Mouse (Mus musculus) intestine, embryonic 15.5 days (tissue): ENCODE results near the gene 1700125H20Rik. TPM values are rescaled to one million over a fixed set of nuclear protein-coding genes. Genes with fewer than 3 reads are reported as not detected.

Source experiments
- ATAC-seq: fragments of 200-750 bp; cut with Nextera tagmentation; 2 replicates; pipeline ENCODE4 v1.8.0; 2017; ENCODE audit warnings: moderate TSS enrichment, moderate library complexity
- H3K27ac ChIP-seq: fragments of 300-500 bp; sonication (generic); 2 replicates; pipeline ENCODE4 v1.5.1; 2015; ENCODE audit warnings: mild to moderate bottlenecking, inconsistent platforms
- H3K27me3 ChIP-seq: fragments of 300-500 bp; sonication (generic); replicated peaks from 2 replicates; pipeline ENCODE4 v1.6.1; 2015; ENCODE audit warnings: inconsistent platforms
- H3K36me3 ChIP-seq: fragments of 300-500 bp; sonication (generic); 2 replicates; pipeline ENCODE4 v1.6.1; 2015; ENCODE audit warnings: inconsistent platforms
- H3K4me1 ChIP-seq: fragments of 300-500 bp; sonication (generic); replicated peaks from 2 replicates; pipeline ENCODE4 v1.6.1; 2015; ENCODE audit warnings: inconsistent platforms
- H3K4me2 ChIP-seq: fragments of 300-500 bp; sonication (generic); replicated peaks from 2 replicates; pipeline ENCODE4 v1.6.1; 2015; ENCODE audit warnings: mild to moderate bottlenecking, inconsistent platforms
- H3K4me3 ChIP-seq: fragments of 300-500 bp; sonication (generic); replicated peaks from 2 replicates; pipeline ENCODE4 v1.5.1; 2015; ENCODE audit warnings: inconsistent platforms
- H3K9ac ChIP-seq: fragments of 300-500 bp; sonication (generic); 2 replicates; pipeline ENCODE4 v1.6.1; 2015; ENCODE audit warnings: inconsistent platforms
- H3K9me3 ChIP-seq: fragments of 300-500 bp; sonication (generic); 2 replicates; pipeline ENCODE4 v1.6.1; 2016; ENCODE audit warnings: inconsistent platforms
- WGBS: fragments of 180-500 bp; shearing (Covaris S2); methylation state at CpG from one replicate; pipeline ENCODE4 v1.1.7; 2015; 5-methylcytosine and 5-hydroxymethylcytosine counted together
- polyA plus RNA-seq: library from polyadenylated mRNA; unstranded; fragments of >200 nt; fragmentation: Nextera tagmentation; extraction: Ambion mirVana; gene quantifications from 2 replicates; pipeline ENCODE4 v1.2.1, GENCODE M21; 2015

The 1700125H20Rik gene
- polyA plus RNA-seq, 1 experiment from 2014 or later: not detected

DNA sequence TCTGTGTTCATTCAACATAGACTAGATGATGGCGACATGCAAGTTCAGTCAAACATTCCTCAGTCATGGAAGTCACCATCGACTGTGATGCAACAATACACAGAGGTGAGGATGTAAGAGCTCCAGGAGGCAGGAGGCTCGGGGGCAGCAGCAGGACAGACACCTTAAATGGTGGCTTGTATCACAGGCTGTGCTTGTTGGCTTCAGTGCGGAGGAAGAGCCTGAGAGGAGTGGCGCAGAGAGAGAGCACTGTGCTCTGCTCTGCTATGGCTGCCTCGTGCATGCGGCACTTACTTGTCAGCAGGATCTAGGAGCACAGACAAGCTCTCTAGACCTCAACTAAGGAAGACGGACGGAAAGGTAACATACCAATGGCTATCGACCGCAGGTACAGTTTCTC, 24.0 kb downstream of the 1700125H20Rik start:
- Histone ChIP-seq H3K27ac (no peak overlapping the region), H3K9ac (no peak overlapping the region), H3K27me3 (no peaks in the 10 kb centered on the region), H3K4me3 (no peak overlapping the region), H3K9me3 (no peaks in the 10 kb centered on the region), H3K36me3 (peaks cover 43% of the 10 kb centered on the region), H3K4me2 (no peak overlapping the region), H3K4me1 (no peaks in the 10 kb centered on the region)
- ATAC-seq: no peak
- WGBS: 95% methylated on average over 11 of the region's 11 CpGs

- no peaks in the 10 kb centered on the region for H3K27me3 ChIP-seq
- no peak overlapping the region for H3K4me2 ChIP-seq
- no peak overlapping the region for H3K4me3 ChIP-seq
- no peak for ATAC-seq
- H3K36me3 ChIP-seq: peaks cover 45% of the 10 kb centered on the region
- WGBS: 88% methylated on average over 9 of the region's 9 CpGs
- no peaks in the 10 kb centered on the region for H3K4me1 ChIP-seq
- H3K9ac ChIP-seq: no peak overlapping the region
- no peak overlapping the region for H3K27ac ChIP-seq
- H3K9me3 ChIP-seq: no peaks in the 10 kb centered on the region
Observed at GRCm38 (mm10) chr11:85196046-85196445, 25.8 kb downstream of the 1700125H20Rik start.

DNA sequence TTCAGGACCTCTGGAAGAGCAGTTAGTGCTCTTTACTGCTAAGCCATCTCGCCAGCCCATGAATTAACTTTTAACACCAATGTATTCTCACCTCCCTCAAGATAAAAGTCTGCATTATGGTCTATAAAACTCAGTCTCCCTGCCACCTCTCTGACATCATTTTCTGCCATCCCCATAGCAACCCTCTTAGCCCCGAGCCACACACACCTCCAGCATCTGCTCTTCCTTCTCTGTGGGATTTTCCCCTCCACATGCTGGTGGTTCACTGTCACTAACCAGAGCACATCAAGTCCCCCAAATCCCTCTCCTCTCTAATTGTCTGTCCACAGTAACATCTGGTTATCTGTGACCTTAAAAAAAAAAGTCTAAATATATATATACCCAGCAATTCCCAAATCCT, 28.7 kb downstream of the 1700125H20Rik start:
- Histone ChIP-seq H3K27ac (no peak overlapping the region), H3K9ac (no peak overlapping the region), H3K4me3 (no peak overlapping the region), H3K4me2 (no peak overlapping the region), H3K4me1 (no peaks in the 10 kb centered on the region), H3K9me3 (no peaks in the 10 kb centered on the region), H3K36me3 (peaks cover 39% of the 10 kb centered on the region), H3K27me3 (no peaks in the 10 kb centered on the region)
- no peak for ATAC-seq
- WGBS: 76% methylated on average over 2 of the region's 2 CpGs

- no peak overlapping the region for H3K4me3 ChIP-seq
- ATAC-seq: no peak; the same call in 1 of the 2 replicates
- no peaks in the 10 kb centered on the region for H3K4me1 ChIP-seq
- H3K27me3 ChIP-seq: no peaks in the 10 kb centered on the region
- H3K36me3 ChIP-seq: peaks cover 17% of the 10 kb centered on the region; the same call in 1 of the 2 replicates
- no peak overlapping the region for H3K4me2 ChIP-seq
- H3K9ac ChIP-seq: no peak overlapping the region
- no peak overlapping the region for H3K27ac ChIP-seq
- no peaks in the 10 kb centered on the region for H3K9me3 ChIP-seq
Observed at GRCm38 (mm10) chr11:85206231-85206630, 36.0 kb downstream of the 1700125H20Rik start.

GRCm38 (mm10) chr11:85211151-85211550, 40.9 kb downstream of the 1700125H20Rik start:
- H3K4me1 ChIP-seq: no peaks in the 10 kb centered on the region
- no peaks in the 10 kb centered on the region for H3K9me3 ChIP-seq
- no peak overlapping the region for H3K27ac ChIP-seq
- WGBS: 81% methylated on average over 2 of the region's 2 CpGs
- H3K4me3 ChIP-seq: no peak overlapping the region
- H3K27me3 ChIP-seq: no peaks in the 10 kb centered on the region
- no peak overlapping the region for H3K9ac ChIP-seq
- no peak for ATAC-seq
- no peak overlapping the region for H3K4me2 ChIP-seq
- peaks cover 22% of the 10 kb centered on the region for H3K36me3 ChIP-seq

GRCm38 (mm10) chr11:85213215-85213614, 43.0 kb downstream of the 1700125H20Rik start:
- H3K27me3 ChIP-seq: no peaks in the 10 kb centered on the region
- no peak overlapping the region for H3K27ac ChIP-seq
- WGBS: 82% methylated on average over 2 of the region's 2 CpGs
- no peaks in the 10 kb centered on the region for H3K9me3 ChIP-seq
- no peak overlapping the region for H3K9ac ChIP-seq
- no peak; the same call in 1 of the 2 replicates for ATAC-seq
- no peaks in the 10 kb centered on the region for H3K4me1 ChIP-seq
- H3K4me3 ChIP-seq: no peak overlapping the region
- no peak overlapping the region for H3K4me2 ChIP-seq
- H3K36me3 ChIP-seq: peaks cover 18% of the 10 kb centered on the region

- 88% methylated on average over 3 of the region's 3 CpGs for WGBS
- no peak overlapping the region for H3K4me3 ChIP-seq
- H3K4me1 ChIP-seq: no peaks in the 10 kb centered on the region
- no peak overlapping the region for H3K27ac ChIP-seq
- no peak for ATAC-seq
- no peak overlapping the region for H3K9ac ChIP-seq
- H3K9me3 ChIP-seq: no peaks in the 10 kb centered on the region
- peaks cover 13% of the 10 kb centered on the region for H3K36me3 ChIP-seq
- no peak overlapping the region for H3K4me2 ChIP-seq
- H3K27me3 ChIP-seq: no peaks in the 10 kb centered on the region
Observed at GRCm38 (mm10) chr11:85214679-85215078, 44.5 kb downstream of the 1700125H20Rik start.

GRCm38 (mm10) chr11:85219014-85219413, 48.8 kb downstream of the 1700125H20Rik start:
- H3K36me3 ChIP-seq: peaks cover 9% of the 10 kb centered on the region; the same call in 1 of the 2 replicates
- 91% methylated on average over 3 of the region's 3 CpGs for WGBS
- no peaks in the 10 kb centered on the region for H3K9me3 ChIP-seq
- no peak overlapping the region for H3K9ac ChIP-seq
- H3K4me1 ChIP-seq: no peaks in the 10 kb centered on the region
- no peak for ATAC-seq
- no peak overlapping the region for H3K27ac ChIP-seq
- H3K4me2 ChIP-seq: no peak overlapping the region
- H3K27me3 ChIP-seq: no peaks in the 10 kb centered on the region
- no peak overlapping the region for H3K4me3 ChIP-seq

DNA sequence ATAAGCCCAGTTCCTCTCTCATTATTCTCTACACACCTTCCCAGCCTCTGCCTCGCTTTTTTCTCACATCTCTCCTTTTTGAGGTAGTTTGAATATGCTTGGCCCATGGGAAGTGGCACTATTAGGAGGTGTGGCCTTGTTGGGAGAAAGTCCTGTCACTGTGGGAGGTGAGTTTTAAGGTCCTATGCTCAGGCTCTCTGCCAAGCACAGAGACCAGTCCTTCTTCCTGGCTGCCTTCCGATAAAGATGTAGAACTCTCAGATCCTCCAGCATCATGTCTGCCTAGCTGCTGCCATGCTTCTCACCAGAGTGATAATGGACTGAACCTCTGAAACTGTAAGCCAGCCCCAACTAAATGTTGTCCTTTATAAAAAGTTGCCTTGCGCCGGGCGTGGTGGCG, 52.4 kb downstream of the 1700125H20Rik start:
- Histone ChIP-seq H3K4me1 (no peaks in the 10 kb centered on the region), H3K36me3 (0 out of 2 replicates have a peak, but pooled peaks cover 2% of the 10 kb centered on the region), H3K27ac (no peak overlapping the region), H3K9ac (no peak overlapping the region), H3K27me3 (no peaks in the 10 kb centered on the region), H3K4me3 (no peak overlapping the region), H3K9me3 (no peaks in the 10 kb centered on the region), H3K4me2 (no peak overlapping the region)
- no peak for ATAC-seq
- 97% methylated on average over 6 of the region's 6 CpGs for WGBS

DNA sequence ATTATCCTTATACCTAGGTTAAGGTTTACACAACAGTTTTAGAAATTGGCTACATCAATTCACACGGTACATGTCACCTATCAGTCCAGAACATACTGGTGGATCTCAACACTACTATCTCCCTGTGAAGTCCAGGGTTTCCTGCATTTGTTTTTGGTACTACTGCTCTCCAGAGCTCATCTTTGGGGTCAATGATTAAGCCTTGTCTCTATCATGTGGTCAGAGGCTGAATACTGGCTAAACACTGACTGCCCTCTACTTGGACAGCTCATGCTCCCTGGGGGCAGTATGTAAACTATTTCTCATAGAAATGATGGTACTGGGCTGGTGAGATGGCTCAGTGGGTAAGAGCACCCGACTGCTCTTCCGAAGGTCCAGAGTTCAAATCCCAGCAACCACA, 53.0 kb downstream of the 1700125H20Rik start:
- Histone ChIP-seq H3K4me3 (no peak overlapping the region), H3K36me3 (0 out of 2 replicates have a peak, but pooled peaks cover 2% of the 10 kb centered on the region), H3K4me1 (no peaks in the 10 kb centered on the region), H3K27me3 (no peaks in the 10 kb centered on the region), H3K9me3 (no peaks in the 10 kb centered on the region), H3K4me2 (no peak overlapping the region), H3K9ac (no peak overlapping the region), H3K27ac (no peak overlapping the region)
- ATAC-seq: no peak
- 96% methylated on average over 3 of the region's 3 CpGs for WGBS

Other genes starting within 250 kb of the 1700125H20Rik start
- 0.21 and 0.45 TPM in 2 replicates for gene Car4, start 212.6 kb upstream of the 1700125H20Rik start, polyA plus RNA-seq
- 3.4 and 4.3 TPM in 2 replicates for gene Usp32, start 30.2 kb upstream of the 1700125H20Rik start, polyA plus RNA-seq
- gene Appbp2, start 64.7 kb downstream of the 1700125H20Rik start, polyA plus RNA-seq: 36.8 and 40.6 TPM in 2 replicates
- gene Ppm1d, start 140.8 kb downstream of the 1700125H20Rik start, polyA plus RNA-seq: 13.2 and 13.8 TPM in 2 replicates
- gene Bcas3, start 182.8 kb downstream of the 1700125H20Rik start, polyA plus RNA-seq: 13.4 and 14.7 TPM in 2 replicates